Mouse (Mus musculus): Measurements from ENCODE around the gene Pacsin2. TPM values are rescaled to one million over a fixed set of nuclear protein-coding genes. Genes with fewer than 3 reads are reported as not detected.

The Pacsin2 gene
- polyA plus RNA-seq, 1 experiment from 2014 or later, result 72.0 TPM

Other genes with a start within 250 kb of the Pacsin2 start
- 0.18 TPM in 2 replicates for gene A4galt, start 212.8 kb downstream of the Pacsin2 start, polyA plus RNA-seq (2016; fragmentation: Nextera tagmentation; extraction: Ambion mirVana)
- 29.4 and 31.6 TPM in 2 replicates for gene Arfgap3, start 114.4 kb downstream of the Pacsin2 start, polyA plus RNA-seq (2016; fragmentation: Nextera tagmentation; extraction: Ambion mirVana)
- 24.5 and 25.4 TPM in 2 replicates for gene Ttll1, start 46.3 kb upstream of the Pacsin2 start, polyA plus RNA-seq (2016; fragmentation: Nextera tagmentation; extraction: Ambion mirVana)
- 31.2 and 35.4 TPM in 2 replicates for gene Bik, start 62.3 kb upstream of the Pacsin2 start, polyA plus RNA-seq (2016; fragmentation: Nextera tagmentation; extraction: Ambion mirVana)
- 119 and 125 TPM in 2 replicates for gene Tspo, start 99.0 kb upstream of the Pacsin2 start, polyA plus RNA-seq (2016; fragmentation: Nextera tagmentation; extraction: Ambion mirVana)
- gene Mcat, start 99.2 kb upstream of the Pacsin2 start, polyA plus RNA-seq (2016; fragmentation: Nextera tagmentation; extraction: Ambion mirVana), result 34.4 and 34.8 TPM in 2 replicates
- gene Ttll12, start 130.6 kb upstream of the Pacsin2 start, polyA plus RNA-seq (2016; fragmentation: Nextera tagmentation; extraction: Ambion mirVana), result 29.2 and 29.3 TPM in 2 replicates